Mouse (Mus musculus) cortical plate, adult 2 months (tissue): ENCODE measurements around the gene Fgf12.

Source experiments
- CTCF ChIP-seq: fragments of 200-500 bp; IDR thresholded peaks from 2 replicates; pipeline ENCODE4 v1.5.1; 2011; ENCODE audit warnings: mild to moderate bottlenecking, control low read depth, low read length; ENCODE audit not compliant: insufficient read depth; ENCODE audit errors: extremely low read depth
- POLR2A ChIP-seq: fragments of 200-500 bp; IDR thresholded peaks from 2 replicates; pipeline ENCODE4 v1.6.1; 2011; ENCODE audit warnings: mild to moderate bottlenecking, low read length, control low read depth; ENCODE audit not compliant: insufficient read depth; ENCODE audit errors: extremely low read depth

DNA sequence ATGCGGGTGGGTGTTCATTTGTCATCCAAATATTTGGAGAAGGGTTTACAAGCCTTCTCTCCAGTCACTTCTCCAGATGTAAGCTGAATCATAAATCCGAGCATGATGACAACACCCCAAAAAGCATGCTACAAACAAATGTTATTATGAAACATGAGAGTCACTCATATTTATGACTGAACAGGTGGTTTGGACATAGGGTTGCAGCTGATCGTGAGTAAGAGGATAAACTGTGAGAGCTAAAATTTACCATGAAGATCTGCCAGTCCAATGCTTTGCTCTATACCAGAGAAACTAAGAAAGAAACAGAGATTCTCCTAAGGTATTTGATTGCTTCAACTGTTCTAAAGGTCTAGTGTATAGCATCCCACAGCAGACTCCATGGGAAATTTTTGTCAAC lies 56.0 kb downstream of the Fgf12 start:
- no peak for TF ChIP-seq CTCF
- TF ChIP-seq POLR2A: no peak
